Mouse (Mus musculus) CH12.LX (cell line): ENCODE results near the gene St6galnac6. TPM values are rescaled to one million over a fixed set of nuclear protein-coding genes. Genes with fewer than 3 reads are reported as not detected.

Source experiments
- DNase-seq: peaks from one replicate; pipeline ENCODE4 v3.0.0-alpha.2; 2013; ENCODE audit errors: extremely low read depth
- H3K27ac ChIP-seq: 2 replicates; pipeline ENCODE4 v1.5.1; 2012; ENCODE audit warnings: low read depth, mild to moderate bottlenecking, control low read depth, moderate library complexity; ENCODE audit not compliant: insufficient read depth
- H3K27me3 ChIP-seq: replicated peaks from 2 replicates; pipeline ENCODE3; 2012; ENCODE audit warnings: inconsistent platforms
- H3K36me3 ChIP-seq, 2 experiments: replicated peaks in 1 of 2; 2 replicates each; pipeline versions ENCODE3 to v1.6.1; 2012; ENCODE audit warnings: inconsistent platforms in 1 of 2, low read length in 1 of 2, mild to moderate bottlenecking in 1 of 2, mixed read lengths in 1 of 2, moderate library complexity in 1 of 2; ENCODE audit not compliant: control insufficient read depth in 1 of 2, insufficient read depth in 1 of 2
- H3K4me1 ChIP-seq, 2 experiments: 2 replicates each; pipeline ENCODE4 v1.6.1; 2012; ENCODE audit warnings: inconsistent platforms in 1 of 2, moderate library complexity in 1 of 2; ENCODE audit not compliant: insufficient read depth in 2 of 2, control insufficient read depth in 1 of 2
- H3K4me2 ChIP-seq: 2 replicates; pipeline ENCODE4 v1.6.1; 2012; ENCODE audit warnings: low read depth, mild to moderate bottlenecking, control low read depth; ENCODE audit not compliant: poor library complexity, insufficient read depth, severe bottlenecking
- H3K4me3 ChIP-seq, 3 experiments: fragments of 150-350 bp in 1 of 3; sonication (generic) in 1 of 3; replicated peaks in 1 of 3; 2 replicates each; pipeline versions ENCODE3 to v1.5.1; 2011 to 2012; ENCODE audit warnings: low read depth in 2 of 3, low read length in 2 of 3, mild to moderate bottlenecking in 2 of 3, moderate library complexity in 2 of 3, control low read depth in 1 of 3, improper control_type of control experiment in 1 of 3, inconsistent platforms in 1 of 3, mixed read lengths in 1 of 3; ENCODE audit not compliant: poor library complexity in 1 of 3
- H3K79me2 ChIP-seq: replicated peaks from 2 replicates; pipeline ENCODE4 v1.6.1; 2012; ENCODE audit warnings: mild to moderate bottlenecking, moderate library complexity; ENCODE audit not compliant: control insufficient read depth, poor library complexity, insufficient read depth, severe bottlenecking; ENCODE audit errors: extremely low read depth
- H3K9ac ChIP-seq: 2 replicates; pipeline ENCODE4 v1.6.1; 2012; ENCODE audit warnings: low read depth, mild to moderate bottlenecking, control low read depth, moderate library complexity; ENCODE audit not compliant: insufficient read depth
- H3K9me3 ChIP-seq: replicated peaks from 2 replicates; pipeline ENCODE3; 2012; ENCODE audit warnings: low read length, inconsistent platforms, mixed read lengths
- BHLHE40 ChIP-seq: IDR thresholded peaks from 2 replicates; pipeline ENCODE4 v1.6.1; 2011; ENCODE audit warnings: mild to moderate bottlenecking, low read depth, low read length, improper control_type of control experiment
- CHD2 ChIP-seq: IDR thresholded peaks from 2 replicates; pipeline ENCODE4 v1.6.1; 2011; ENCODE audit warnings: low read length, improper control_type of control experiment
- E2F4 ChIP-seq: IDR thresholded peaks from 2 replicates; pipeline ENCODE4 v1.6.1; 2011; ENCODE audit warnings: low read depth, low read length, improper control_type of control experiment; ENCODE audit not compliant: insufficient replicate concordance
- ELF1 ChIP-seq: IDR thresholded peaks from 2 replicates; pipeline ENCODE4 v1.6.1; 2014; ENCODE audit warnings: low read depth, mild to moderate bottlenecking, inconsistent platforms, low read length, improper control_type of control experiment
- EP300 ChIP-seq: IDR thresholded peaks from 2 replicates; pipeline ENCODE4 v1.6.1; 2011; ENCODE audit warnings: low read length, improper control_type of control experiment
- HCFC1 ChIP-seq: IDR thresholded peaks from 2 replicates; pipeline ENCODE4 v1.6.1; 2012; ENCODE audit warnings: low read depth, mild to moderate bottlenecking, inconsistent platforms, low read length, improper control_type of control experiment
- IRF4 ChIP-seq: IDR thresholded peaks from 2 replicates; pipeline ENCODE4 v1.6.1; 2014; ENCODE audit warnings: low read depth, mild to moderate bottlenecking, inconsistent platforms, low read length, improper control_type of control experiment
- JUN ChIP-seq: IDR thresholded peaks from 2 replicates; pipeline ENCODE4 v1.6.1; 2011; ENCODE audit warnings: low read depth, mild to moderate bottlenecking, low read length, improper control_type of control experiment, moderate library complexity; ENCODE audit not compliant: insufficient read depth
- JUND ChIP-seq: conservative IDR thresholded peaks from 2 replicates; pipeline ENCODE4 v1.6.1; 2011; ENCODE audit warnings: low read depth, low read length, improper control_type of control experiment
- KAT2A ChIP-seq: IDR thresholded peaks from 2 replicates; pipeline ENCODE4 v1.6.1; 2012; ENCODE audit warnings: low read length, improper control_type of control experiment, inconsistent platforms; ENCODE audit not compliant: insufficient replicate concordance
- MAFK ChIP-seq: IDR thresholded peaks from 2 replicates; pipeline ENCODE4 v1.6.1; 2011; ENCODE audit warnings: low read length, improper control_type of control experiment; ENCODE audit not compliant: insufficient replicate concordance
- MYC ChIP-seq: IDR thresholded peaks from 2 replicates; pipeline ENCODE4 v1.6.1; 2011; ENCODE audit warnings: low read depth, mild to moderate bottlenecking, improper control_type of control experiment, low read length
- PAX5 ChIP-seq: IDR thresholded peaks from 2 replicates; pipeline ENCODE4 v1.6.1; 2012; ENCODE audit warnings: low read length, inconsistent platforms, mixed read lengths
- POLR2A ChIP-seq: IDR thresholded peaks from 2 replicates; pipeline ENCODE4 v1.6.1; 2011; ENCODE audit warnings: low read depth, mild to moderate bottlenecking, improper control_type of control experiment, low read length
- RAD21 ChIP-seq: IDR thresholded peaks from 2 replicates; pipeline ENCODE4 v1.6.1; 2011; ENCODE audit warnings: low read depth, mild to moderate bottlenecking, low read length, improper control_type of control experiment, moderate library complexity
- RCOR1 ChIP-seq: conservative IDR thresholded peaks from 2 replicates; pipeline ENCODE4 v1.6.1; 2012; ENCODE audit warnings: low read depth, mild to moderate bottlenecking, inconsistent platforms, low read length, improper control_type of control experiment
- SIN3A ChIP-seq: IDR thresholded peaks from 2 replicates; pipeline ENCODE4 v1.6.1; 2012; ENCODE audit warnings: low read length, improper control_type of control experiment, inconsistent platforms
- TBP ChIP-seq: conservative IDR thresholded peaks from 2 replicates; pipeline ENCODE4 v1.6.1; 2011; ENCODE audit warnings: low read depth, low read length, improper control_type of control experiment
- TCF12 ChIP-seq: IDR thresholded peaks from 2 replicates; pipeline ENCODE4 v1.6.1; 2014; ENCODE audit warnings: low read depth, mild to moderate bottlenecking, inconsistent platforms, low read length, improper control_type of control experiment
- UBTF ChIP-seq: IDR thresholded peaks from 2 replicates; pipeline ENCODE4 v1.6.1; 2012; ENCODE audit warnings: low read depth, mild to moderate bottlenecking, inconsistent platforms, low read length, improper control_type of control experiment, moderate library complexity
- USF1 ChIP-seq: IDR thresholded peaks from 2 replicates; pipeline ENCODE4 v1.6.1; 2014; ENCODE audit warnings: low read depth, mild to moderate bottlenecking, inconsistent platforms, low read length, improper control_type of control experiment
- dilution Hi-C: fragments of 300-500 bp; cut with MboI; formaldehyde crosslinking; loops from 2 replicates; pipeline ENCODE4 v1.14.3; 2020; ENCODE audit warnings: low sequenced_read_pairs; ENCODE audit not compliant: extremely low pct_unique_long_range_greater_than_20kb, extremely low pct_ligation_motif_present
- in situ Hi-C: fragments of 300-500 bp; cut with MboI; formaldehyde crosslinking; loops from 3 replicates; pipeline ENCODE4 v1.14.3; 2019; ENCODE audit warnings: low sequenced_read_pairs, low pct_ligation_motif_present, low pct_unique_long_range_greater_than_20kb, mixed read lengths
- polyA plus RNA-seq: library from polyadenylated mRNA; unstranded; fragments of >175 nt; gene quantifications from 2 replicates; pipeline ENCODE4 v1.2.1, GENCODE M21; 2012; ENCODE audit warnings: low read depth; ENCODE audit not compliant: insufficient read length
- total RNA-seq, 2 experiments: library from RNA; depleted of rRNA; stranded (reverse); fragments of 300-350 nt in 1 of 2; fragments of >200 nt in 1 of 2; gene quantifications; 2 replicates each; pipeline ENCODE4 v1.2.3; 2012 to 2014

St6galnac6 gene
- total and polyA plus RNA-seq, 3 experiments = 12.9 to 13.9 (median 13.3) TPM

GRCm38 (mm10) chr2:32628044-32628550, 28.6 kb downstream of the St6galnac6 start:
- H3K9me3 ChIP-seq = no peaks in the 10 kb centered on the region
- in situ Hi-C loops = no loop called here
- peaks cover 0 to under 1% of the 10 kb centered on the region in 2 experiments for H3K36me3 ChIP-seq
- no peak overlapping the region for H3K9ac ChIP-seq
- no peak for DNase-seq
- H3K4me3 ChIP-seq = no peak overlapping the region
- no peak for TF ChIP-seq TCF12
- no peak for TF ChIP-seq SIN3A
- TF ChIP-seq CHD2 = no peak
- TF ChIP-seq MYC = no peak
- no peak for TF ChIP-seq UBTF
- no peak for TF ChIP-seq IRF4
- TF ChIP-seq RCOR1 = no peak
- no peak for TF ChIP-seq E2F4
- no peak for TF ChIP-seq JUN
- TF ChIP-seq MAFK = no peak
- no peak for TF ChIP-seq EP300
- no peak for TF ChIP-seq TBP
- no peak for TF ChIP-seq PAX5
- TF ChIP-seq RAD21 = no peak
- no peak for TF ChIP-seq ELF1
- TF ChIP-seq HCFC1 = no peak
- TF ChIP-seq JUND = no peak
- dilution Hi-C loops = no loop called here
- no peaks in the 10 kb centered on the region for H3K27me3 ChIP-seq
- no peak overlapping the region for H3K27ac ChIP-seq
- no peaks in the 10 kb centered on the region for H3K79me2 ChIP-seq
- H3K4me2 ChIP-seq = no peak overlapping the region
- peaks cover 14 to 33% of the 10 kb centered on the region in 2 experiments for H3K4me1 ChIP-seq

- Histone ChIP-seq H3K27me3 (no peaks in the 10 kb centered on the region), H3K9me3 (no peaks in the 10 kb centered on the region), H3K4me3 (no peak overlapping the region), H3K9ac (no peak overlapping the region), H3K79me2 (no peaks in the 10 kb centered on the region), H3K4me2 (no peak overlapping the region), H3K4me1 (peaks cover 14 to 33% of the 10 kb centered on the region in 2 experiments), H3K27ac (no peak overlapping the region), H3K36me3 (peaks cover 0 to under 1% of the 10 kb centered on the region in 2 experiments)
- dilution Hi-C loops (no loop called here), in situ Hi-C loops (no loop called here)
- TF ChIP-seq BHLHE40 (no peak), KAT2A (no peak), POLR2A (no peak), USF1 (no peak), MAFK (no peak)
- no peak for DNase-seq
Observed at GRCm38 (mm10) chr2:32628729-32629128, 29.2 kb downstream of the St6galnac6 start.
